Mouse (Mus musculus) lung, adult 2 months (tissue): ENCODE data around the gene Akt1s1.

ENCODE experiments used
- CTCF ChIP-seq: fragments of 200-500 bp; IDR thresholded peaks from 2 replicates; pipeline ENCODE4 v1.5.1; 2011; ENCODE audit warnings: mild to moderate bottlenecking, low read length, control low read depth; ENCODE audit not compliant: insufficient read depth
- POLR2A ChIP-seq: fragments of 200-500 bp; IDR thresholded peaks from 2 replicates; pipeline ENCODE4 v1.6.1; 2011; ENCODE audit warnings: low read depth, mild to moderate bottlenecking, control low read depth, low read length, borderline replicate concordance; ENCODE audit errors: extremely low read depth

DNA sequence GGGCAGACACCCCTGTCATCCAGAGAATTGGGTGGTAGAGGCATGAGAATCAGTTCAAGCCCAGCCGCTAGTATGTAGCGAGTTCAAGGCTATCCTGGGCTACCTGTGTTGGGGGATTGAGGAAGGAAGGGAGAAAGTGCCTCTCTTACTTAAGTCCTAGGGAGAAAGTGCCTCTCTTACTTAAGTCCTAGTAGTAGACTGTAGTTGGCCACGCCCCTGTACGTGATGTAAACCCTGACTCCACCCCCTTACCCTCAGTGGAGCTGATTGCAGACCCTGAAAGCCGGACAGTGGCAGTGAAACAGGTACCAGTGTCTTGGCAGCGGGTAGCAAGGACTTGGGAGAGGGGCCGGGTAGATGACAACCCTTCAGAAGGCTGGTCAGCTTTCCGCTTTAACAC lies 9.1 kb downstream of the Akt1s1 start:
- TF ChIP-seq CTCF (no peak), POLR2A (no peak)
